Mouse (Mus musculus) thymus, adult 2 months (tissue): ENCODE measurements around the gene Olfr535. TPM values are rescaled to one million over a fixed set of nuclear protein-coding genes. Genes with fewer than 3 reads are reported as not detected.
"Not testable (repeated sequence)": the region's sequence is repeated elsewhere in the genome, so short reads cannot be mapped to it uniquely, and the experiment has no call there.

Experiments used
- DNase-seq: peaks from one replicate; pipeline ENCODE4 v3.0.0; 2021
- H3K27ac ChIP-seq: fragments of 200-500 bp; 2 replicates; pipeline ENCODE4 v1.5.1; 2012; ENCODE audit warnings: low read length, control low read depth; ENCODE audit not compliant: control insufficient read depth, insufficient read depth
- H3K27me3 ChIP-seq: fragments of 200-500 bp; 2 replicates; pipeline ENCODE4 v1.6.1; 2012; ENCODE audit warnings: mild to moderate bottlenecking, low read length, moderate library complexity, mixed read lengths; ENCODE audit not compliant: control insufficient read depth, insufficient read depth
- H3K36me3 ChIP-seq: fragments of 200-500 bp; 2 replicates; pipeline ENCODE4 v1.6.1; 2012; ENCODE audit warnings: mild to moderate bottlenecking, low read length, moderate library complexity; ENCODE audit not compliant: control insufficient read depth, insufficient read depth
- H3K4me1 ChIP-seq: fragments of 200-500 bp; replicated peaks from 2 replicates; pipeline ENCODE4 v1.6.1; 2012; ENCODE audit warnings: low read length; ENCODE audit not compliant: control insufficient read depth, insufficient read depth
- H3K4me3 ChIP-seq: fragments of 200-500 bp; 2 replicates; pipeline ENCODE4 v1.5.1; 2012; ENCODE audit warnings: mild to moderate bottlenecking, low read length, control low read depth, moderate library complexity; ENCODE audit not compliant: control insufficient read depth, insufficient read depth
- CTCF ChIP-seq: fragments of 200-500 bp; IDR thresholded peaks from 2 replicates; pipeline ENCODE4 v1.5.1; 2012; ENCODE audit warnings: mild to moderate bottlenecking, control low read depth, low read length, moderate library complexity, borderline replicate concordance; ENCODE audit not compliant: control insufficient read depth, poor library complexity, insufficient read depth; ENCODE audit errors: extremely low read depth
- POLR2A ChIP-seq: fragments of 200-500 bp; IDR thresholded peaks from 2 replicates; pipeline ENCODE4 v1.6.1; 2012; ENCODE audit warnings: mild to moderate bottlenecking, low read length, control low read depth, moderate library complexity; ENCODE audit not compliant: control insufficient read depth, poor library complexity, insufficient read depth; ENCODE audit errors: extremely low read depth
- WGBS: fragments of 180-500 bp; shearing (Covaris S2); methylation state at CpG from one replicate; pipeline ENCODE4 v1.1.7; 2018; 5-methylcytosine and 5-hydroxymethylcytosine counted together
- polyA plus RNA-seq: library from polyadenylated mRNA; depleted of rRNA; stranded (reverse); fragments of >200 nt; gene quantifications from 2 replicates; pipeline ENCODE4 v1.2.3, GENCODE M21; 2012; rRNA removed

Gene Olfr535
- polyA plus RNA-seq, 1 experiment = not detected

DNA sequence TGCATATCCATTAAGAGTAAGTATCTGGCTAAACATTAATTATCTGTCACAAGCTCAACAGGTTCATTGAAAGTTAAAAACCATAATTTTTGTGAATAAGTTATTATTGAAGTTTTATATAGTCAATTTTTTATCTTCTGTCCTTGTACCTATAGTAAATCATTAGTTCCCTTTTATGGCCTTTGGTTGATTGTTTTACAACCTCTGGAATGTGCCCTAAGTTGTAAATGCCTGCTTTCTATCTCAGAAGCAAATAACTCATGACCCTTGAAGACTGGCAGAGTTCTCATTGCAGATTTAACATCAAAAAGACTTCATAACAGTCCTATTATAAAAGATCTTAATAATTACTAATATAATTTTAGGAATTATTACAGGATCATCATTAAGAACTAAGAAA, 10.7 kb downstream of the Olfr535 start:
- H3K4me3 ChIP-seq = no peak overlapping the region
- no peak for DNase-seq
- TF ChIP-seq CTCF = no peak
- TF ChIP-seq POLR2A = no peak
- H3K27me3 ChIP-seq = no peaks in the 10 kb centered on the region
- H3K4me1 ChIP-seq = no peaks in the 10 kb centered on the region
- no peaks in the 10 kb centered on the region for H3K36me3 ChIP-seq
- no peak overlapping the region for H3K27ac ChIP-seq

DNA sequence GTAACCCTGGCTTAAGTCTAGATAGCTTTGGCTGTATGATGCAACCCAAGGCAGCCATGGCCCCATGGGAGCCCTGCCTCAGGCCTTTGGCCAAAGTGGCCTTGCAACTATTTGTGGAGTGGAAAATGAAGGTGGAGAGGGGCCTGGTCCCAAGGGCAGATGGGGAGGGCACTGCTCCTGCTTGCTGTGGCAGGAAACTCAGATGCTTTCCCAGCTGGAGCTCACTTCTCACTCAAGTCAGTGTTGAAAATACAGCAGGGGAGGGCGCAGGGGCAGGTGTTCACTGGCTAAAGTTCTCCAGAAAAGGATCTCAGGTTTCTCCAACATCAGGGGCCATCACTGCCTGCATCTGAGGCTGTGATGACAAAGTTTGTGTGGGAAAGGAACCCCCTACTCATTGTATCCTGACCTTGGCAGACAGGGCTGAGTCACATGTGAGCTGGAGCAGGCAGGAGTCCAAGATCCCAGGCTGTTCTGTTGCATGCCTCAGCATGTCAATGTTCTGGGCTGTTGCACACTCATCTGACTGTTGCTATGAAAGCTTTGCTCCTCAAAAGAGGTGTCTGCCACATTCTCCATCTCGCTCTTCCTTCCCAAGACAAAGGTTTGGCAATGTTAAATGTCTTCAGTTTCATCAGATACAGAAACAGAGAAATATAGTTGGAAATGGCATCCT, 23.5 kb downstream of the Olfr535 start, which contains the start of gene Olfr536:
Gene Olfr536 (minus strand): TSS at position 51 of the 676 bp plus-strand sequence.
- WGBS = 97% methylated on average over 2 of the region's 2 CpGs

DNA sequence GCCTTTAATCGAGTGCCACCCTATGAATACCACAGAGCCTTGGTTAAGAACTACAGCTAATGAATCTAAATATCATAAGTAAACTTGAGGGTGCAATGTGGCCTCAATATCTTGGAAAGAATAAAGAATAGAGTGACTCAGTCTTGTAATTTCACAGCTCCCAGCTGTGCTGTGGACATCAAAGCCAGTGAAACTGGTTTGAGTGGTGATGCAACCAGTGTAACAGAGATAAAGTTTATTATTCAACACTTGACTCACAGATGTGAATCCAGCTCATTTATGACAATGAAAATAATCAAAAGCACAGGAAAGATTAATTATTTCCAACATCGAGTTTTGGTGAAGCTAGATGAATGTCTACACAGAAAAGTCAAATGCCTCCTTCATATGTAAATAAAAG, 55.7 kb downstream of the Olfr535 start:
- WGBS = 83% methylated on average over 2 of the region's 2 CpGs
- Histone ChIP-seq H3K4me1 (no peaks in the 10 kb centered on the region), H3K36me3 (no peaks in the 10 kb centered on the region), H3K4me3 (no peak overlapping the region), H3K27me3 (no peaks in the 10 kb centered on the region), H3K27ac (no peak overlapping the region)
- no peak for DNase-seq
- TF ChIP-seq CTCF = no peak
- TF ChIP-seq POLR2A = no peak

More for the DNA sequence above, 23.5 kb downstream of the Olfr535 start, which contains the start of gene Olfr536:
- not testable (repeated sequence) for H3K27me3 ChIP-seq, H3K4me1 ChIP-seq, H3K4me3 ChIP-seq, DNase-seq, H3K27ac ChIP-seq, H3K36me3 ChIP-seq

Other genes with a start within 250 kb of the Olfr535 start
- 21.4 and 23.9 TPM in 2 replicates for gene 5830411N06Rik, start 236.9 kb upstream of the Olfr535 start, polyA plus RNA-seq
- 0.03 and 0.16 TPM in 2 replicates for gene Olfr525, start 163.4 kb upstream of the Olfr535 start, polyA plus RNA-seq
- 0.18 TPM in 1 of 2 replicates, not detected in the other for gene Olfr527, start 150.2 kb upstream of the Olfr535 start, polyA plus RNA-seq
- gene Olfr60, start 122.5 kb upstream of the Olfr535 start, polyA plus RNA-seq = 0.38 and 0.75 TPM in 2 replicates
- 0.39 and 0.43 TPM in 2 replicates for gene Olfr530, start 107.9 kb upstream of the Olfr535 start, polyA plus RNA-seq
- gene Olfr531, start 81.3 kb upstream of the Olfr535 start, polyA plus RNA-seq = 0.06 TPM in 1 of 2 replicates, not detected in the other
- not detected in 2 replicates for gene Olfr532, start 62.6 kb upstream of the Olfr535 start, polyA plus RNA-seq
- not detected in 2 replicates for gene Olfr533, start 20.8 kb upstream of the Olfr535 start, polyA plus RNA-seq
- 0.05 TPM in 1 of 2 replicates, not detected in the other for gene Olfr536, start 23.2 kb downstream of the Olfr535 start, polyA plus RNA-seq
- not detected in 2 replicates for gene Olfr538, start 83.7 kb downstream of the Olfr535 start, polyA plus RNA-seq
- not detected in 2 replicates for gene Olfr46, start 117.1 kb downstream of the Olfr535 start, polyA plus RNA-seq
- not detected in 2 replicates for gene Olfr61, start 144.8 kb downstream of the Olfr535 start, polyA plus RNA-seq
- not detected in 2 replicates for gene Olfr53, start 162.2 kb downstream of the Olfr535 start, polyA plus RNA-seq
- not detected in 2 replicates for gene Olfr539, start 175.7 kb downstream of the Olfr535 start, polyA plus RNA-seq
- not detected in 2 replicates for gene Olfr45, start 197.7 kb downstream of the Olfr535 start, polyA plus RNA-seq
- gene Olfr541, start 213.1 kb downstream of the Olfr535 start, polyA plus RNA-seq = not detected in 2 replicates